Mouse (Mus musculus) kidney, adult 11 months (tissue): ENCODE data around the gene Ssbp3.
A peak's percentile ranks its signal among the peaks of the same experiment; 100 is the strongest.

Experiments used
- DNase-seq: peaks from one replicate; pipeline ENCODE4 v3.0.0; 2022

The Ssbp3 gene

DNA sequence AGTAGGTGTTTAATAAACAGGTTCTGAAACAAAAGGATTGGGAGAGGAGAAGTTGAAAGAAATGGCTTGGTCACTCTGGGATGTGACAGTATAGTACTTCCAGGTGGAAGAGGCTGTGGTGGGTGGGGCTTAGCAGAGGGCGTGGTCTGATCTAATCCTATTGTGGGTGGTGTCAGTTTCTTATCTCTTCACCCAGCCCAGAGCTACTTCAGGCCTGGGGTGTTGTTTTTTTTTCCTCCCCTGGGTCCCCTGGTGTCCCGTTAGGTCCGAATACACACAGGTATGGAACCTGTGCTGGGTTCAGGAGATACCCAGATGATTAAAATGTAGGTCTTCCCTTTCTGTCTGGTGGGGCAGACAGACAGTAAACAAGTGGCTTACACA is 2.1 kb upstream of the Ssbp3 start:
- DNase-seq: peak; percentile 61

GRCm38 (mm10) chr4:106908950-106909751 is 1.4 kb upstream of the Ssbp3 start:
- peak; percentile 63 for DNase-seq

DNA sequence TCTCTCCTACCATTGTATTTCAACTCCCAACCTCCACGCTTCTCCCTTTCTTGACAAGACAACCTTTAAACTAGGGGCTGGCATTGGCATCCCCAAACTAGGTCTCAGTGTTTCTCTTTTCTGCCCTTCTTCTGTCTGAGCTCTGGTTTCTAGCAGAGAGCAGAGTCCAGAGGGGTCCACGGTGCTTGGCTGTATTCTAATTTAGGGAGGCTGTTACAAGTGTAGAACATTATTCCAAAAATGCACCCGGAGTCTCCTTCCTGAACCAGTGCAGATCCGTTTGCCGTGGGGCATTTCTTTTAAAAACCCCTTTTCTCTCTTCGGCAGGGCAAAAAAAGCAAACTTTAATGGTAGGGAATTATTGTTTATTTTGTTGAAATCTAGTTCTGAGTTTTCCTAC is 704 bp upstream of the Ssbp3 start:
- DNase-seq: no peak

DNA sequence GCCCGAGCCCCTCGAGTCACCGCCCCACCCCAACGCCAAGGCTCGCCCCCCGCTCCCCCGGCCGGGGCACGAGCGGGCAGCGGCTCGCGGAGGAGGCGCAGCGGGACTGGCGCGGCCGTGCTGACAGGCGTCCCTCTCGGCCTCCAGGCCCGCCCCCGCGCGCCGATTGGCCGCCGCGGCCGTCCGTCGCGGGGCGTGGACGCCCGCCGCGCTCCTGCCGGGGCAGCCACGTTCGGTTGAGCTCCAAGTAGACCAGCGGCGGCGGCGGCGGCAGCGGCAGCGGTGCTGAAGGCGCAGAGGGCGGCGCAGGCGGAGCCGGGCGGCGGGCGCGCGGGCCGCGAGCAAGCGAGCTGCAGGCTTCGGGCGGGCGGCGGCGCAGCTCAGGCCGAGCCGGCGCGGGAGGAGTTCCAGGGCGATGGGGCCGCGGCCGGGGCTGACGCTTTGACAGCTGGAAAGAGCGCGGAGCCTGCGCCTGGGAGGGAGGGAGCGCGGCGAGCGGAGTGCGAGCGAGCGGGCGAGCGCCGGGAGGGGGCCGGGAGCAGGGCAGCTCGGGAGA is 823 bp downstream of the Ssbp3 start:
- peak; percentile 95 for DNase-seq

DNA sequence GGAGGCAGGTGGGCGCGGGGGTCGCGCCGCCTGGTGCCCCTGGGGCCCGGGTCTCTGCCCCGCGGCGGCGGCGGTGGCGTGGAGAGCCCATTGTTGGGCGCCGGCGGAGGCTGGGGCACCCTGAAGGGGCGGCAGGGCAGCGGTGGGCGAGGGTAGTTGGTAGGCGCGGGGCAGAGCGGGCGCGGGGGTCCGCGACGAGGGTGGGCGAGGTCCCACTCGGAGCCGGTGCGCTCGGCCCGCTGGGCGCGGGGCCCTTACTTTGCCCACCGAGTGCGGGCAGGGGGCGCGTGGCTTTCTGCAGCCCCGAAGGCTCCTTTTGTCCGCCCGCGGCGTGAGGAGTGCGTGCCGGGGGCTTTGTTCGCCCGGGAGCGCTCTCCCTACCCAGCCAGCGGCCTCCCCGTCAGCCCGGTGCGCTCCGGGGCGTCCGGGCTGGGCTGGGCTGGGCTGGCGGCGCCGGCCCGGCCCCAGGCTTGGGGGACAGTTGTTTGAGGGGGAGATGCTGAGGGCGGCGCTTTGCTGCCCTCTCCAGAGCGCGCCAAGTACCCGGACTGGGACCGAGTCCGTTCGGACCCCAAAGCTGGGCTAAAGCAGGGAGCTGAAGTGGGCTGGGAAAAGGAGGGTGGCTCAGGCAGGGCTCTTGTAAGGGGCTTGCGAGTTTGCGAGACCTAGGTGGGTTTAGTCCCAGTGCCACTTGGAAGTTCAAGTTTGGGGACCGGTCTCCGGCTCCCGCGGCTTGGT is 1.6 kb downstream of the Ssbp3 start:
- DNase-seq: peak; percentile 10

DNA sequence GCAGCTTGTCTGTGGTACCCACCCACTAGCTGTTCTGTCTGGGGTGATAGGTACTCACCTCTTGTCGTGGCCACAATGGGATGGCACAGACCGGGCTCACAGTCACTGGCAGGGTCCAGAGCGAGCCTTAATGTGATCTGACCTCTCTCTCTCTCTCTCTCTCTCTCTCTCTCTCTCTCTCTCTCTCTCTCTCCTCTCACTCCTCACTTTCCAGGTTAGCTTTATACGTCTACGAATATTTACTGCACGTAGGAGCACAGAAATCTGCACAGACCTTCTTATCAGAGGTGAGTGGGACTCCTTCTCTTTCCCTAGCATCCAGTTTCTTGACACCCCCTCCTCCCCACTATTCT is 2.2 kb downstream of the Ssbp3 start:
- DNase-seq: no peak

- no peak for DNase-seq
Observed at GRCm38 (mm10) chr4:106913411-106914049, 3.0 kb downstream of the Ssbp3 start.

DNA sequence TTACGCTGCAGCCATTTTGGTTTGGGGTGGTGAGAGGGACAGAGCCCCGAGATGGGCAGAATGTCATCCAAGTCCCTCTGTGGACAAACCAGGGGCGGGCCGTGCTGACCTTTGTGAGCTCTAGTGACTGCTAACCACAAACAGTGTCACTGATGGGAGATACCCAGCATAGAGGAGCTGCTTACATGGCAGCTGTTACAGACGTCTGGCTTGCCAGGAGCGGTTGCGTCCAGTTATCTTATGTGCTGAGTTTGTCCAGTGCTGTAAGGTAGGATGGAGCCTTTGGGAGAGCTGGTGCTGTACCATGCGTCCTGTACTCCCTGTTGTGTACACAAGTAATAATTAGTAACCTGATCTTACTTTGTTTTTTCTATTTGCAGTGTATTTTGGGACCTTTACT is 4.8 kb downstream of the Ssbp3 start:
- no peak for DNase-seq

DNA sequence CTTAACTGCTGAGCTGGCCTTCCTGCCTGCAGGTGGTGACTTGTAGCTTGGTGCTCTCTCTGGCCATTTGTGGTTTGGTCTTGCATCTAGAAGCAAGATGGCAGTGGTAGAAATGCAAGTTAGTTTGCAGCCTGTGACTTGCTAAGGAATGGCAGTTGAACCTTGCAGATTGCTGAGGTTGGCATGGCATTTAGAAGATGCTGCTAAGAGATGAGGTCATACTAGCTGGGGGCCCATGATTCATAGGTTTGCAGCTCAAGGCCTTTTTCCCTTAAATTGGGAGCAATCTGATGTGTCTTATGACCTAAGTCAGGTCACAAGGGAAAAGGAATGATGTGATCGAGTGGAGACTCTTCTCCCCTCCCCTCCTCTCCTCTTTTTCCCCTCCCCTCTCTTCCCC is 7.8 kb downstream of the Ssbp3 start:
- DNase-seq: no peak

DNA sequence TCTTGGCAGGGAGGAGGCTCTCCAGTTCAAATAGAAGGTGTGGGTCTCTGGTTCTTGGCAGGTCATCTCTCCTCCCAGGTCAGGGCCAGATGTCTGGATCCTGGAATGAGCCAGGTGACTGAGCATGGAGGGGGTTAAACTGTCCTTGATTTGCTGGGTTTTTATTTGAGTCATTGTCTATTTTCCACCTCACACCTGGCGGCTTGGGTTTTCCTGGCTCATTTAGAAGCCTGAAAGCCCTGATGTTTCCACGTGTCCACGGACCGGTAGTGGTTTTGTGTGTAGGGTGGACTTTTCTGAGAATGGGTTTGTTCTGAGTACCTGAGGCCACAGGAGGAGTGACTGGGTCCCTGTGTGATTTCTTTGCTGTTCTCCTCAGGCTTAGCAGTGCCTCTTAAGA is 9.6 kb downstream of the Ssbp3 start:
- DNase-seq: no peak

DNA sequence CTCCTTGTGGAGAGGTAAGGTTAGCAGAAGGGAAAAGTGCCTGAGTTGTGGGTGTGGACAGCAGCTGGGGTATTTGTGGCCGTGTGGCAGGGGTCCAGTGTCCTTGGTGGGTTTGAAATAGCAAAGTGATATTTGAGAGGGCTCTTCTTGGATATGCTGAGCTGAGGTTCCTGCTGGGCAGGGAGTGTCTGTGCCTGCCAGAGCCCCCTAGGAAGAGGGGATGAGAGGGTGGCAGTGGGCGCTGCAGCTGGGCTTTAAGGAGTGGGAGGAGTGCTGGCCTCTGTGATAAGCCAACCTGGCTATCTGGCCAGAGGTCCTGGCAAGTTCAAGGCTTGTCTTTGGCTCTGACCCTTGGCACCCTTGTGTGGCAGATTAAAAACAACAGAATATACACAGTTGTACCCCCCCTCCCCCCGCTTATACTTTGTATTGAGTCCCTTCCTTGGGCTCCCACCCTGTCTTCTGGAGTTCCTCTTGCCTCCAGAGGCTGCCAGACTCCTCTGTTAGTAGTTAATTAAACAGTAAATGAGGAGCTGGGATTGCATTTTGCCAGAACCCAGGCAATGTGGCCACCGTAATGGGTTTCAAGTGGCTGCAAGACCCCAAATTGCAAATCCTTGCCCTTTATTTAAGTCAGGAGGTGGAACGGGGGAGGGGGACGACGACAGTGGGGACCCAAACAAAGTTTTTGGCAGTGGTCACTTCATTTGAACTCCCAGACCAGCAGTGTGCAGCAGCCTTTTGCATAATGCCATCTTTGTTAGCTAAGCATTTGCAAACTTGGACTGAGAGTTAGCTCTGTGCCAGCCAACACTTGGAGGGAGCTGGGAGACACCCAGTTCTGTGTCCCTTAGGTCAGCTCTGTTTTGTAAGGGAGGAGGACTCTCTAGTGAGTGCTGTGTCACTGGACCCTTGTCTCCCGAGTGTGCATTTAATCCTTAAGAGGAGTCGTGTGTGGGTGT is 11.2 kb downstream of the Ssbp3 start:
- peak; percentile 28 for DNase-seq

DNA sequence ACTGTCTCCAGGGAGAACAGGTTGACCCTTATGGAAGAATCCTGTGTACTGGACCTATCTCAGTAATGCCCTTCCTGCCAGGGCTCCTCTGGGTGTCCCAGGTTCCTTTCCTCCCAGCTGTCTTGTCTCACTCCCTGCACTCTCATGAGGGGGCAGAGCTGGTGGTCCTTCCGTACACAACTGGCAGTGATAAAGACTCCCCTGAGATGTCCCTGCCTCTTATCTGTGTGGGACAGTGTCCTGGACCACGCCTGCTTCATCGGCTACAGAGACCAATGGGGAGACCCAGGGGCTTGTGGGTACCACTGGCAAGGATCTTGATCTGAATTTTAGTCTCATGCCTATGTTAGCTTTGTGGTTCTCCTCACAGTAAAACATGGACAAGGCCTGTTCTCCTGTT is 12.4 kb downstream of the Ssbp3 start:
- DNase-seq: no peak

GRCm38 (mm10) chr4:106924175-106924574 is 13.7 kb downstream of the Ssbp3 start:
- DNase-seq: no peak

DNA sequence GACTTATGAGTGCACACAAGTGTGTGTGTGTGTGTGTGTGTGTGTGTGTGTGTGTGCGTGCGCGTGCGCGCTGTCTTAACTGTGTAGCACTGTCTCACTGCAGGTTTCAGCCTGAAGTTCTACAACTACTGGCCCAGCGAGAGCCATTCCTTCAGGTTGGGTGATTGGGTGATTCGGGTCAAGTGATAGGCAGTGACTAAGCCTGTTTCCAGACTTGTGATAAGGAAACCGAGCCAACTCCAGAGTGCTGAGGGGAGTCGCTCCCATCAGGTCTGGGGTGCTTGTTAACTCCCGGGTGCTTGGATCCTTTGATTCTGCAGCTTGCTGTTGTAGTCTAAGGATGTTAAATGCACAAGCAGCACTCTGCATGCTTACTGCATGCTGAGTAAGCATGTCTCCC is 14.4 kb downstream of the Ssbp3 start:
- no peak for DNase-seq

GRCm38 (mm10) chr4:106926401-106926800 is 15.9 kb downstream of the Ssbp3 start:
- DNase-seq: no peak

DNA sequence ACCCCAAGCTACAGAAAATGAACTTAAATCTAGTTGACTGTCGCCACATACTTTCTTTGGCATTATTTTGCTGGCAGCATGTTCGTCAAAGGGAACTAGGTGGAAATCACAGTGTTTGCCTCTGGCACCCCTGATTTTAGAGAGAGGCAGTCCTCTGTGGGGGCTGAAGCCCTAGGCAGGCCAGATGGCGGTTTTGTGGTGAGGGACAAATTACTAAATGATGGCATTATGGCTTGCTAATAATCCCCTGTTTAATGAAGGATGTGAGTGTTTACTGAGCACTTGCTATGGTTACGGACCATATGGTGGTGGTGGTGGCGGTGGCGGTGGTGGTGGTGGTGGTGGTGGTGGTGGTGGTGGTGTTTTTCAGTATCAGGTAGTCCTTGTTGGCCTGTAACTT is 16.5 kb downstream of the Ssbp3 start:
- DNase-seq: no peak

- DNase-seq: peak; percentile 21
Observed at GRCm38 (mm10) chr4:106928961-106929360, 18.5 kb downstream of the Ssbp3 start.

GRCm38 (mm10) chr4:106932583-106932982 is 22.1 kb downstream of the Ssbp3 start:
- DNase-seq: no peak

DNA sequence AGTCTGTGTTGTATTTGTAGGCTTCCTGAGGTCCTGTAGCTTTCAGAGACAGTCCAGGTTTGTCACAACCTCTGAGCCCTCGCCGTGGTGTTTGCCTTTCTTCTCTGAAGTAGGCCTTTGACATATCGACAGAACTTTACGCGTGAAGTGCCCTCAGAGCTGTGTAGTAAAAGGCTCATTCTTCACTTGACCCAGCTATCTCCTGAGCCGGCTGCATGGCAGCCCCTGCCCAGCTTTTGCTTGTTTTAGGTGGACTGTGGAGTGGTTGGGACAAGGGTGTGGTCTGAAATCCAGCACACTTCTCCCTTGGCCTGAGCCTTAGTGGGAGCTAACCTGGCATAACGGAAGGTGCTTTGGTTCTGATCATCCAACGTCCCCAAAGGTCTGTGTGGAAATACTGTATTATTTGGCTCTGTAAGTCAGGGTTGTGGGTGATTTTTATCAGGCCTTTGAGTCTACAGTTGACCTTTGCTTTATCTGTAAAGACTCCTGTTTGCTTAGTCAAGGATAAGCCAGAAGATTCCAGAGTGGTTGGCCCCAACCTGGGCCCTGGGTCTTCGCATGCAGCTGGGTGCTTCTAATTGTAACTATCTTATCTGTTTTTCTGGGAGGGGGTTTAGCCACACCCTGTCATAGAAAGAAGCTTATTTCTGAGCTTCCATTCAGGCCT is 23.4 kb downstream of the Ssbp3 start:
- DNase-seq: no peak

GRCm38 (mm10) chr4:106934931-106935582 is 24.6 kb downstream of the Ssbp3 start:
- no peak for DNase-seq

DNA sequence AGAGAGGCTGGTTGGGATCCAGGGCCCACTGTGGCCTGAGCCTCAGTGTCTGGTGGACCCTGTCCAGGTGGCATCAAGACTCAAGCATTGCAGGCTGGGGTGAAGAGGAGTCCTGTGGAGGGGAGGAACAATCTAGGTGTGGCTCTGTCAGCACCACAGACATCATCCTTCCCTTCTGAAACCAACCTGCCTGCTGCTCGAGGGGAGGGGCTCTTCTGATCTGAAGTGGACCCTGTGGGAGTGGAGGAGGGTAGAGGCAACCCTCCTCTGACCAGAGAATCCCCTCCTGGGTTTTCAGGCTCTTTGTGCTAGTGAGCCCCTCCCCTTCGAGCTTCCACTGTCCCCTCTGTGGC is 25.1 kb downstream of the Ssbp3 start:
- no peak for DNase-seq

- DNase-seq: no peak
Observed at GRCm38 (mm10) chr4:106936041-106936440, 25.5 kb downstream of the Ssbp3 start.
